Mouse (Mus musculus): ENCODE measurements at regions not wholly inside any gene's neighbourhood (a gene's known extent, or its start where the extent isn't known, plus 50 kb on each side); places are given as distances from the start of the nearest gene placed in this dataset.

GRCm38 (mm10) chr10:43817522-43818198 lies 83.9 kb downstream of the Qrsl1 start:
- TF ChIP-seq CTCF (IDR thresholded peaks at IDR 0.05; ENCODE audit: low read depth) (no peak), EP300 (IDR thresholded peaks at IDR 0.05; ENCODE audit: low read depth) (no peak)
